ENCODE assay signal across 22 mouse cellular contexts in genomic region chr8:105209153-105210110, GRCm38 (mm10). TPM values are rescaled to one million over a fixed set of nuclear protein-coding genes. Genes with fewer than 3 reads are reported as not detected.
DNase-seq lines count a peak whose midpoint lies in the region; ATAC-seq and TF ChIP-seq lines count a peak whose summit lies in the region.
"Had no signal": no experiment of that assay in that cellular context is flagged by ENCODE, and none has a peak within 500 bp of the region (broad histone marks: within the 10 kb centered on the region; RNA-seq: fewer than 3 reads in every experiment).

No protein-coding gene starts in this region.

- no peaks in the 10 kb centered on the region for H3K79me2 ChIP-seq in MEL (ENCODE audit: control insufficient read depth, insufficient read depth, low read length, poor library complexity)

- ATAC-seq in heart, embryonic 13.5 days (ENCODE audit: extremely low read depth, insufficient number of reproducible peaks, low FRiP score, low TSS enrichment): no peak
- peak; percentile 55; the same call in 1 of the 2 replicates for ATAC-seq in liver, embryonic 14.5 days (ENCODE audit: insufficient read depth)
- ATAC-seq: activated CD4-positive, CD25-positive, alpha-beta regulatory T cell, adult 4 months; intestine, postnatal 0 days; lung, postnatal 0 days had no signal

- no peak overlapping the region for H3K9ac ChIP-seq in heart, embryonic 13.5 days
- no peak overlapping the region for H3K9ac ChIP-seq in MEL (ENCODE audit: control insufficient read depth, low read depth, low read length, poor library complexity, severe bottlenecking)
- no peak overlapping the region for H3K9ac ChIP-seq in liver, embryonic 14.5 days (replicated peaks)
- H3K9ac ChIP-seq: embryonic facial prominence, embryonic 15.5 days; midbrain, embryonic 12.5 days had no signal

- whole genome bisulfite sequencing in heart, embryonic 13.5 days: 28% methylated on average over 1 of the region's 1 CpGs
- 31% methylated on average over 1 of the region's 1 CpGs for WGBS in liver, embryonic 14.5 days (ENCODE audit: insufficient replicate concordance)

- no peaks in the 10 kb centered on the region for H3K27me3 ChIP-seq in heart, embryonic 13.5 days (replicated peaks)
- H3K27me3 ChIP-seq in MEL (ENCODE audit: control insufficient read depth in 1 of 2, insufficient read depth in 2 of 2, low read length in 2 of 2): no peaks in the 10 kb centered on the region
- no peaks in the 10 kb centered on the region for H3K27me3 ChIP-seq in liver, embryonic 14.5 days (ENCODE audit: control insufficient read depth, insufficient read depth, low read length)
- H3K27me3 ChIP-seq: embryonic facial prominence, embryonic 15.5 days; midbrain, embryonic 12.5 days had no signal

- no peak overlapping the region for H3K4me2 ChIP-seq in heart, embryonic 13.5 days
- no peak overlapping the region for H3K4me2 ChIP-seq in liver, embryonic 14.5 days (ENCODE audit: low read depth)
- H3K4me2 ChIP-seq: embryonic facial prominence, embryonic 15.5 days; midbrain, embryonic 12.5 days had no signal

- DNase-seq in heart, adult 11 months: no peak
- DNase-seq in MEL (ENCODE audit: low read depth, low spot score): peak; percentile 60
- DNase-seq in adipocyte (ENCODE audit: low spot score): peak; percentile 34
- peak in 1 of 3 experiments; percentile 12 for DNase-seq in liver, embryonic 14.5 days (ENCODE audit: low read depth in 3 of 3, low spot score in 3 of 3)
- no peak for DNase-seq in right cerebral cortex, postnatal 4 days
- DNase-seq in cerebellum, postnatal 25 days: no peak
- DNase-seq in kidney, postnatal 4 days: no peak
- DNase-seq: adrenal gland, postnatal 10 days; cerebellum, adult 9-10 months; gastrocnemius, adult 2 months; kidney, postnatal 25 days; thymus, adult 18-20 months; thymus, postnatal 36 days had no signal

- no peak for TF ChIP-seq CTCF in MEL (IDR thresholded peaks at IDR 0.05 in 2 of 3, conservative IDR thresholded peaks at IDR 0.05 in 1 of 3; ENCODE audit: control insufficient read depth in 1 of 3, insufficient read depth in 1 of 3, low read depth in 2 of 3, low read length in 3 of 3, poor library complexity in 1 of 3, severe bottlenecking in 1 of 3)
- TF ChIP-seq CTCF in liver, embryonic 14.5 days (IDR thresholded peaks at IDR 0.05; ENCODE audit: low read depth): no peak

- H3K4me1 ChIP-seq in heart, embryonic 13.5 days: peaks cover 9% of the 10 kb centered on the region
- peaks cover 22 to 27% of the 10 kb centered on the region in 2 experiments for H3K4me1 ChIP-seq in MEL (ENCODE audit: control insufficient read depth in 1 of 2, insufficient read depth in 2 of 2, low read length in 2 of 2)
- H3K4me1 ChIP-seq in liver, embryonic 14.5 days (replicated peaks; ENCODE audit: control insufficient read depth in 2 of 2, insufficient read depth in 2 of 2, low read length in 1 of 2): peaks cover 3 to 6% of the 10 kb centered on the region in 2 experiments; a peak in 3 of 4 replicates
- H3K4me1 ChIP-seq: embryonic facial prominence, embryonic 15.5 days; midbrain, embryonic 12.5 days had no signal

- TF ChIP-seq EP300 in MEL (IDR thresholded peaks at IDR 0.05; ENCODE audit: low read depth in 1 of 2, low read length in 2 of 2): peak in 1 of 2 experiments; percentile 2; a peak in 1 of 4 replicates
- TF ChIP-seq EP300 in liver, embryonic 14.5 days (IDR thresholded peaks at IDR 0.05; ENCODE audit: low read depth): no peak

- H3K4me3 ChIP-seq in heart, embryonic 13.5 days: no peak overlapping the region
- H3K4me3 ChIP-seq in MEL (ENCODE audit: control insufficient read depth in 1 of 2, insufficient read depth in 1 of 2, low read depth in 2 of 2, low read length in 2 of 2): no peak overlapping the region
- no peak overlapping the region for H3K4me3 ChIP-seq in liver, embryonic 14.5 days (ENCODE audit: insufficient read depth in 1 of 2, low read depth in 2 of 2, low read length in 2 of 2)
- H3K4me3 ChIP-seq: embryonic facial prominence, embryonic 15.5 days; gastrocnemius, adult 2 months; left cerebral cortex, adult 2 months; midbrain, embryonic 12.5 days had no signal

- no peak for TF ChIP-seq RAD21 in MEL (IDR thresholded peaks at IDR 0.05; ENCODE audit: low read depth, low read length)

- TF ChIP-seq POLR2A in MEL (IDR thresholded peaks at IDR 0.05; ENCODE audit: control insufficient read depth in 1 of 2, insufficient read depth in 1 of 2, low read depth in 1 of 2, low read length in 2 of 2, poor library complexity in 1 of 2): no peak

- H3K36me3 ChIP-seq in heart, embryonic 13.5 days: peaks cover 42% of the 10 kb centered on the region
- peaks cover 0 to 37% of the 10 kb centered on the region in 2 experiments; a peak in 3 of 4 replicates for H3K36me3 ChIP-seq in MEL (ENCODE audit: control insufficient read depth in 1 of 2, insufficient read depth in 2 of 2, low read length in 2 of 2)
- no peaks in the 10 kb centered on the region for H3K36me3 ChIP-seq in liver, embryonic 14.5 days (replicated peaks; ENCODE audit: control insufficient read depth, insufficient read depth, low read depth)

- peak overlapping the region; percentile 54; the same call in 1 of the 2 replicates for H3K27ac ChIP-seq in heart, embryonic 13.5 days (replicated peaks)
- peak overlapping the region; percentile 55 for H3K27ac ChIP-seq in MEL (ENCODE audit: control insufficient read depth, low read depth, low read length)
- no peak overlapping the region for H3K27ac ChIP-seq in liver, embryonic 14.5 days
- H3K27ac ChIP-seq: embryonic facial prominence, embryonic 15.5 days; gastrocnemius, adult 2 months; left cerebral cortex, adult 2 months; macrophage; midbrain, embryonic 12.5 days had no signal

- no peaks in the 10 kb centered on the region for H3K9me3 ChIP-seq in heart, embryonic 13.5 days
- H3K9me3 ChIP-seq in MEL (replicated peaks; ENCODE audit: insufficient read depth, low read length): no peaks in the 10 kb centered on the region
- H3K9me3 ChIP-seq in liver, embryonic 14.5 days (ENCODE audit: control insufficient read depth, low read length): no peaks in the 10 kb centered on the region
- H3K9me3 ChIP-seq: embryonic facial prominence, embryonic 15.5 days; midbrain, embryonic 12.5 days had no signal

TF ChIP-seq in MEL, 35 proteins besides CTCF, POLR2A, EP300 and RAD21 (continues in another document):
- TF ChIP-seq MEF2A (IDR thresholded peaks at IDR 0.05; ENCODE audit: extremely low read depth, insufficient replicate concordance, low read depth, low read length, poor library complexity, severe bottlenecking): peak; percentile 86; the same call in 1 of the 2 replicates
- peak; percentile 62 for TF ChIP-seq GATA1 (IDR thresholded peaks at IDR 0.05; ENCODE audit: low read depth, low read length)
- 0 out of 2 replicates have a peak, but pooled peaks have one; percentile 33 for TF ChIP-seq MXI1 (IDR thresholded peaks at IDR 0.05; ENCODE audit: low read depth, low read length)
- TF ChIP-seq SIN3A (IDR thresholded peaks at IDR 0.05; ENCODE audit: low read length): peak; percentile 40; the same call in 1 of the 2 replicates
- no peak for TF ChIP-seq NELFE (IDR thresholded peaks at IDR 0.05; ENCODE audit: low read depth, low read length)
- TF ChIP-seq MAX (IDR thresholded peaks at IDR 0.05; ENCODE audit: low read length): no peak
- TF ChIP-seq RCOR1 (IDR thresholded peaks at IDR 0.05; ENCODE audit: low read depth, low read length): peak; percentile 31; the same call in 1 of the 2 replicates
- no peak for TF ChIP-seq ZC3H11A (IDR thresholded peaks at IDR 0.05; ENCODE audit: low read depth, low read length)
- TF ChIP-seq KAT2A (conservative IDR thresholded peaks at IDR 0.05; ENCODE audit: low read depth, low read length): no peak
- TF ChIP-seq MYB (IDR thresholded peaks at IDR 0.05; ENCODE audit: low read depth, low read length): no peak

RNA-seq across cellular contexts. Expression of gene D230025D16Rik, which starts 15.5 kb away (rescaled TPM):
- 17.3 and 18.2 TPM in 2 replicates for polyA plus RNA-seq in heart, embryonic 13.5 days (2015; fragmentation: Nextera tagmentation; extraction: Ambion mirVana)
- total RNA-seq in MEL (2012; rRNA removed): 16.0 and 18.3 TPM in 2 replicates
- 10 to 100 TPM in 1 of 2 experiments, not detected in 1; 22.4 TPM for polyA plus RNA-seq in MEL (2012; ENCODE audit: insufficient read depth in 1 of 2, insufficient read length in 2 of 2, low read depth in 1 of 2, low replicate concordance in 2 of 2, missing spikeins in 1 of 2)
- polyA plus RNA-seq in liver, embryonic 14.5 days (2012; rRNA removed): 10.7 and 11.9 TPM in 2 replicates
- polyA plus RNA-seq in liver, embryonic 14.5 days (2014; fragmentation: Nextera tagmentation; extraction: Ambion mirVana): 14.7 and 16.7 TPM in 2 replicates

RNA-seq across cellular contexts. Expression of gene Cbfb, which starts 39.0 kb away (rescaled TPM):
- polyA plus RNA-seq in heart, embryonic 13.5 days (2015; fragmentation: Nextera tagmentation; extraction: Ambion mirVana): 39.4 and 43.0 TPM in 2 replicates
- total RNA-seq in MEL (2012; rRNA removed): 32.5 and 40.6 TPM in 2 replicates
- 10 to 100 TPM in 1 of 2 experiments, not detected in 1; 37.9 TPM for polyA plus RNA-seq in MEL (2012; ENCODE audit: insufficient read depth in 1 of 2, insufficient read length in 2 of 2, low read depth in 1 of 2, low replicate concordance in 2 of 2, missing spikeins in 1 of 2)
- polyA plus RNA-seq in liver, embryonic 14.5 days (2012; rRNA removed): 3.6 and 5.8 TPM in 2 replicates
- 7.5 and 7.8 TPM in 2 replicates for polyA plus RNA-seq in liver, embryonic 14.5 days (2014; fragmentation: Nextera tagmentation; extraction: Ambion mirVana)

RNA-seq across cellular contexts. Expression of gene B3gnt9, which starts 45.5 kb away (rescaled TPM):
- 11.8 and 14.5 TPM in 2 replicates for polyA plus RNA-seq in heart, embryonic 13.5 days (2015; fragmentation: Nextera tagmentation; extraction: Ambion mirVana)
- total RNA-seq in MEL (2012; rRNA removed): 2.7 and 2.8 TPM in 2 replicates
- 1 to 10 TPM in 1 of 2 experiments, not detected in 1; 4.7 TPM for polyA plus RNA-seq in MEL (2012; ENCODE audit: insufficient read depth in 1 of 2, insufficient read length in 2 of 2, low read depth in 1 of 2, low replicate concordance in 2 of 2, missing spikeins in 1 of 2)
- polyA plus RNA-seq in liver, embryonic 14.5 days (2012; rRNA removed): 1.6 and 1.7 TPM in 2 replicates
- polyA plus RNA-seq in liver, embryonic 14.5 days (2014; fragmentation: Nextera tagmentation; extraction: Ambion mirVana): 2.3 and 3.1 TPM in 2 replicates
- total RNA-seq: monocyte, adult 5-6 weeks had no signal

RNA-seq across cellular contexts. Expression of gene Tradd, which starts 55.0 kb away (rescaled TPM):
- 18.3 and 18.8 TPM in 2 replicates for polyA plus RNA-seq in heart, embryonic 13.5 days (2015; fragmentation: Nextera tagmentation; extraction: Ambion mirVana)
- 29.0 and 31.0 TPM in 2 replicates for total RNA-seq in MEL (2012; rRNA removed)
- polyA plus RNA-seq in MEL (2012; ENCODE audit: insufficient read depth in 1 of 2, insufficient read length in 2 of 2, low read depth in 1 of 2, low replicate concordance in 2 of 2, missing spikeins in 1 of 2): 10 to 100 TPM in 1 of 2 experiments, not detected in 1; 33.5 TPM
- polyA plus RNA-seq in liver, embryonic 14.5 days (2012; rRNA removed): 5.5 and 6.0 TPM in 2 replicates
- polyA plus RNA-seq in liver, embryonic 14.5 days (2014; fragmentation: Nextera tagmentation; extraction: Ambion mirVana): 11.5 and 15.8 TPM in 2 replicates

RNA-seq across cellular contexts. Expression of gene Fbxl8, which starts 55.0 kb away (rescaled TPM):
- 3.2 and 3.3 TPM in 2 replicates for polyA plus RNA-seq in heart, embryonic 13.5 days (2015; fragmentation: Nextera tagmentation; extraction: Ambion mirVana)
- total RNA-seq in MEL (2012; rRNA removed): 4.1 and 4.8 TPM in 2 replicates
- polyA plus RNA-seq in MEL (2012; ENCODE audit: insufficient read depth in 1 of 2, insufficient read length in 2 of 2, low read depth in 1 of 2, low replicate concordance in 2 of 2, missing spikeins in 1 of 2): 1 to 10 TPM in 1 of 2 experiments, not detected in 1; 7.2 TPM
- polyA plus RNA-seq in liver, embryonic 14.5 days (2012; rRNA removed): 1.0 and 1.3 TPM in 2 replicates
- polyA plus RNA-seq in liver, embryonic 14.5 days (2014; fragmentation: Nextera tagmentation; extraction: Ambion mirVana): 0.75 and 0.83 TPM in 2 replicates
- total RNA-seq: monocyte, adult 5-6 weeks had no signal

Comparison
In these comparisons a context has a peak if more than half of its experiments do, and no peak if none do; other contexts are left out.
1. DNase-seq: peak in MEL (single experiment) and adipocyte (single experiment); none in heart, adult 11 months (single experiment), right cerebral cortex, postnatal 4 days (single experiment), cerebellum, postnatal 25 days (0 of 2) and kidney, postnatal 4 days (0 of 2).